Mouse (Mus musculus): Measurements from ENCODE around the gene Slc25a42. TPM values are rescaled to one million over a fixed set of nuclear protein-coding genes. Genes with fewer than 3 reads are reported as not detected.

The Slc25a42 gene
- total RNA-seq, 4 experiments from 2014 or later: 43.7 to 67.9 (median 57.0) TPM

DNA sequence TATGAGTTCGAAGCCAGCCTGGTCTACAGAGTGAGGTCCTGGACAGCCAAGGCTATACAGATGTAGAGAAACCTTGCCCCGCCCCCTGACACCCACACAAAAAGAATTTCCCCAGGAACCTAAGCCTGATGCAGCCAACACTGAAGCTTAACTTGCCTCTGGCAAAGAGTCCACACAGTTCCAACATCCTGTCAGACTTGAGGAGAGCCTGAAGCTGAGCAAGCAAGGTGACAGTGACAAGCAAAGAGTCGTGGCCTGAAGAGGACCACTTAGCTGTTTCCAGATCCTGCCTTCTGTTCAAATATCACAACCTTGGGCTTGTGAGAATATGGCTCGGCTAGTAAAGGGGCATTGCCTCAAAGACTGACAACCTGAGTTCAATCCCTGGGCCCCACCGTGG lies 3.0 kb upstream of the Slc25a42 start:
- no peak for DNase-seq (ENCODE audit: low spot score)

DNA sequence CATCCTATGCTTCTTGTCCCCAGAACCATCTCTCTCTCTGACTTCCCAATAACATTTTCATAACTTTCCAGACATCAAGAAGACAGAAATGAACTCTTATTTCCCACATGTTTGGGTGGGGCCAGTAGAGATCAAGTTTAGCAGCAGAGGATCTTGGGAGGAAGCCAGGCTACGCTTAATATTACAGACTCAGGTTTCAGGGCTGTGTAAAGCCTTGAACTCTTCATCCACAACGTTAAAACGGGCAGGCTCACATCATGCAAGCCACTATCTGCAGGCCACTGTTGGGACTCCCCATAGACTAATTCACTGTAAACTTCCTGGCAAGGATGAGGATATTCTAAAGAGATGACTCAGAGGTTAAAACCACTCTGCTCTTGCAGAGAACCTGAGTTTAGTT lies 2.3 kb upstream of the Slc25a42 start:
- no peak for DNase-seq (ENCODE audit: low spot score)

DNA sequence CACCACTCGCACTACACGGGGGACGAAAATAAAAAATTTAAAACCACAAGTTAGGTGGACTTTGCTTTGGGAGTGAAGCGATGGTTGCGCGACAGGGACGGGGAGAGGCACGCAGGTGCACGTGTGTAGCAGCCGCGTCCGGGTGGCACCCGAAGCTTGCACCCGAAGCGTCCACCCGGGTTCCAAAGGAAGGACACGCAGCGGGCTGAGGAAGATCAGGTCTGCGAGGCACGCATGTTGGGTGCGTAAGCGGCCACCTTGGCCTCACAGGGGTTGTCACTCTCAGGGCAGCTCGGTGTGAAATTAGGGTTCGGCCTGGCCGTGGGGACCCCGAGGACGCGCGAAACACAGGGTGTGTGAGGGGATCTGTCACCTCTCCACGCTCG lies 386 bp downstream of the Slc25a42 start:
- peak; percentile 32 for DNase-seq (ENCODE audit: low spot score)

DNA sequence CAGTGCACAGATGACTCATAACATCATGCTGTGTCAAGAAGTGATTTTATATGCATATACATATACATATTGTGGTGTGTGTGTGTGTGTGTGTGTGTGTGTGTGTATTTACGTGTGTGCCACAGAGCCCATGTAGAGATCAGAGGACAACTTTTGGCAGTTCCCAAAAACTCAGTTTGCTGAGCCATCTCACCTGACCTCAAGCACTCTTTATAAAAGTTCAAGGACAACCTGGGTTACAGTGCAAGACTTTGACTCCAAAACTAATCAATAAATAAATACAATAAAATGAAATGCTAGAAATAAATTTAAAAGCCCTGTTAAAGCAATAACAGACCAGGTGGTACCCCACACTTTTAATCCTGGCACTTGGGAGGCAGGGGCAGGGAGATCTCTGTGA lies 830 bp downstream of the Slc25a42 start:
- no peak for DNase-seq (ENCODE audit: low spot score)

DNA sequence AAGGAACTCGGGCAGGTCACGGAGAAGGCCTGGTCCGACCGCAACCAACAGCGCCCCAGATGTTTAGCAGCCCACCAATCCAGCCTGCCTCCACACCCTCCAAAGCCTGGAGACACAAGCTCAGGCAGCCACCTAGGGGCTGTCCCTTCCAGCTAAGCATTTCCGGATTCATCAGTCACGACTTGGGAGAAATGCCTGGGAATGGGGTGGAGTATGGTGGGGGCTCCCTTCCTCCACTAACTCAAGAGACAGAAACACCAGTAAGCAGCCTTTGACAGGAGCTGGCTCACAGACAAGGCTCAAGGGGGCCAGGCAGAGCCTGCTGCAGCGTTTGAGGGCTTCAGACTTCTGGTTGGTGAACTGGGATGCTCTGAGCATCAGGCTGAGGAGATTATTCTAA lies 1.6 kb downstream of the Slc25a42 start:
- no peak for DNase-seq (ENCODE audit: low spot score)

DNA sequence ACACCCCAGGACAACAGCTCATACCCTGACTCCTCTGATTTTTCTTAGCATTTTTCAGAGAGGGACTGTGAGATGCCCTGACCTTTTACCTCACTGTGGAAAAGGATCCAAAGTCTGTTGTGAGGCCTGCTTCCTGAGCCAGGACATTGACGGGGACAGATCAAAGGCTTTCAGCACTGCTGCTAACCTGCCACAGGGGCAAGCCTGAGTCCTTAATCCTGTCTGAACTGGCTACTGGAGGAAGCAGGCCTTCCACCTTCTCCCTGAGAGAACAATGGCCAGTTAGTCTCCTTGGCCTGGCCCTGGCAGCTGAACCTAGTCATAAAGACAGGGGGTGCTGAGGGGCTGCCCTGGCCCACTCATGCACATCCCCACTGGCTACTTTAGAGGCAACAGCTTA lies 4.0 kb downstream of the Slc25a42 start:
- no peak for DNase-seq (ENCODE audit: low spot score)

DNA sequence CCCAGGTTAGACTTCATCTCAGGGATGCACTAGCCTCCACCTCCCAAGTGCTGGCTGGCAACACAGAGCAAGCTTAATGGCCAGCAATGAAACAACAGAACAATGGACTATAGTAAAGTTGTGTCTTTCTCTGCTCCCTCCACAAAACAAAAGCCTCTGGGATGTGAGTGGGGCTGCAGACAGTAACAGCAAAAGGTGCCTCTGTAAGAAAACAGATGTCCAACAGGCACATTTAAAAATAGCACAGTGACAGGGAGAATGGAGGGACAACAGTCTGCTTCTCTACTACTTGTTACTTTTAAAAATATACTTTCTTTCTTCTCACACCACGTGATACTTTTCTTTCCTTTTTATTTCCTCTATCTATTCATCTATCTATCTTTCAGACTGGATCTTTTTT lies 7.3 kb downstream of the Slc25a42 start:
- DNase-seq (ENCODE audit: low spot score): no peak

DNA sequence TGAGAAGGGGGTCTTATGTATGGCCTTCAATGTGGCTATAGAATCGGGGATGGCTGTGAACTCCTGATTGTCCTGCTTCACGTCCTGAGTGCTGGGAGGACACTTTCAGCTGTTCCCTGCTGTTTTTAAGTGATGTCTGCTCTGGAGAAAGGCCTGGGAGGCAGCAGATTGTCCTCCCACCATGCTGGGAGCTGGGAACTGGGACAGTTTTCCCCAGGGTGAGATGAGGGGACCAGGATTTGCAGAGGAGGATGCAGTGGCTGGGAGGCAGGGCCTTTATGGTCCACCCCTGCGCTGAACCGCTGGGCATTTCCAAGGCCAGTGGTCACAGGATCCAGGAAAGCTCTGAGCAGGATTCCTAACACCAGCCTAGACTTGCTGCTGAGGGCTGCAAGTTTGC lies 9.0 kb downstream of the Slc25a42 start:
- no peak for DNase-seq (ENCODE audit: low spot score)

DNA sequence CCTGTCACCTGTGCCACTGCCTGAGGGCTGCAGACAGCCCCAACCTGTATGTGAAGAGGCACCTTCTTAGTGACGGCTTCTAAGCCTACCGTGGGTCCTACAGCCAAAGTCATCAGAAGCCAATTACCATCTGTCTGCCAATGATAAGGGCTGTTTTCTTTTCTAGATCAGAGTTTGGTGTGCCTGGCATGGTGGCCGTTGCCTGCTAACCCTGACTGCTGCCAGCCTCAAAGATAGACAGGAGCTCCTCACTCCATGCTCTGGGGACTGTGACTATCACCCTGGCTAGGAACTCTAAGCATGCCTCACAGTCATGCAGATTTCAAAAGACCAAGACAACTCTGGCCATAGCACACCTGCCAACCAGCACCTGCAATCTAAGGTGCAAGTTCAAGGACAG lies 10.7 kb downstream of the Slc25a42 start:
- DNase-seq (ENCODE audit: low spot score): no peak

DNA sequence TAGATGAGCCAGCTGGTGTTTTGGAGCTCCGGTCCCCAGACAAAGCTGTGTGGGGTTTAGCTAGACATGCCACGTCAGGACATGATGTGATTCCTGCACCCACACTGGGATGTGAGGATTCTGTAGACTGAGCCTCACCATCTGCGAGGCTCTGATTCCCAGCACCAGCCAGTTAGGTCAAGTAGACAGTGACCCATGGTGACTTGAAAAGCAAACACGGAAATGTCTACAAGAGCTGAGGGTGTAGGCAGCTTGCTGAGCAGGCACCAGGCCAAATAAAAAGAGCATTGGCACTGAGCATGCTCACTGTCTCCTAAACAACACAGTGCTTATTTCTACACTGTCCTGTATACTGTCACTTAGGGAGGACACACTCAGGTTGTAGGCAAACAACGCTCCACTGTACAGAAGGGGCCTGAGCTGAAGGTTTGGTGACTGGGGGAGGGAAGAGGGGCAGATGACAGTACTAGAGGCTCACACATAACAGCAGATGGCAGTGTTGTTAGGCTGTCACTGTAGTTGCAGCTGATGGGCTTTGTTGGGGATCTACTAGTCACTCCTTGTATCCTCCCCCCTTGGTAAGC lies 11.9 kb downstream of the Slc25a42 start:
- DNase-seq (ENCODE audit: low spot score): no peak

DNA sequence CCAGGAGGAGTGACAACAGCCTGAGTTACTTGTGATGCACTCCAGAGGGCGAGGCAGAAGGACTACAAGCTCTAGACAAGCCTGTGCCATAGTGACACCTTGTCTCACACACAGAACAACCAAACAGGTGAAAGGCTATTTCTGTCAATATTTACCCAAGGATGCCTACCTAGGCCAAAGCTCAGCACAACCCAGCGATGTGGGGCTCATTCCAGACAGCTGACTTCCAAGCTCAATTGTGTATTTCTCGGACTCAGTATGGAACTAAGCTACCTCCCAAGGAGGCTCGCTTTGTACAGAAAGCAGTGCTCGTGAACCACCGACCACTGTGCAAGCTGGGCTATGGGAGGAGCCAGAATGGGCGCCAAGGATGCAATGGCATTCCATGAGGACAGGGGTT lies 14.5 kb downstream of the Slc25a42 start:
- no peak for DNase-seq (ENCODE audit: low spot score)

DNA sequence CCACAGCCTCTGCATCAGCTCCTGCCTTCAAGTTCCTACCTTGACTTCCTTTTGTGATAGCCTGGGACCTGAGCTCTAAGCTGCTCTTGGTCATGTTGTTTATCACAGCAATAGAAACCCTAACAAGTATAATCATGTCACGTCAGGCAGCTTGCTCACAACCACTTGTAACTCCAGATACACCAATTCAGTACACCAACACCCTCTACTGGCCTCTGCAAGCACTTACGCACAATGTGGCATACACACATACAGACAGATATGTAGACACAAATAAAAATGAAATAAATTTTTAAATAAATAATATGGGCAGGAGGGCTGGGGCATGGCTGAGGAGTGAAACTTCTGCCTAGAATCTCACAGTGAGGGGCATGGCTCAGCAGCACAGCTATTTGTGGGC lies 16.3 kb downstream of the Slc25a42 start:
- DNase-seq (ENCODE audit: low spot score): no peak

DNA sequence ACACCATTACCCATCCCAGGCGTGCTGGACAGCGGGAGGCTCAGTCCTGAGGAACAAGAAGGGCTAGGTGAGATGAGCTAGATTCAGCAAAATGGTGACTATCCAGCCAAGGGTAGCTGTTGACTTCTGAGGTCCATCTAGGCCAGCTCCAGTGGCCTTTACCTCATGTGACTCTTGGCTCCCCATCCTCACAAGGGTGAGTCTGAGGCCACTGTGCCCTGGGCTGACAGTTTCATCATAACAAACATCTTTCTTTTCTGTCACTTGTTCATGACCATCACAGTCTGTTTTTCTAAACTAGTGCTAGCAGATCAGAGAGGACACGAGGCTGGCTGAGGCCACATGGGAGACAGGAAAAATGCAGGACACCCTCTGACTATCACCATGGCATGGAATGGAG lies 17.9 kb downstream of the Slc25a42 start:
- no peak for DNase-seq (ENCODE audit: low spot score)

DNA sequence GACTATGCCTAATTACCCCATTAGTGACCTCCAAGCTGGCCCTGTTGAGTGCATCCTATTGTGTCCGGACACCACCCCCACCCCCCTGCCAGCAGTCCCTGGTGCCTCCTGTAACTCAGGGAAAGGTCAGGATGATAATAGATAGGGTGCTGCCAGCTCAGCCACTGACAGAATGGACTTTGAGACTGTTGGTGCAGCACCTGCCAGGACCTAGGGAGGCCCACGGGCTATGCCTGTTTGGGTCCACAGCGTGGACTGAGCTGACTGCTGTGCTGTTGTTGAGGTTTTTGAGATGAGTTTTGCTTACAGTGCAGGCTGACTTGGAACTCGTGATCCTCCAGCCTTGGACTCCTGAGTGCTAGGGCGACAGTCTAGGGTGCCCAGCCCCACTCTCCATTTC lies 18.9 kb downstream of the Slc25a42 start:
- DNase-seq (ENCODE audit: low spot score): no peak

DNA sequence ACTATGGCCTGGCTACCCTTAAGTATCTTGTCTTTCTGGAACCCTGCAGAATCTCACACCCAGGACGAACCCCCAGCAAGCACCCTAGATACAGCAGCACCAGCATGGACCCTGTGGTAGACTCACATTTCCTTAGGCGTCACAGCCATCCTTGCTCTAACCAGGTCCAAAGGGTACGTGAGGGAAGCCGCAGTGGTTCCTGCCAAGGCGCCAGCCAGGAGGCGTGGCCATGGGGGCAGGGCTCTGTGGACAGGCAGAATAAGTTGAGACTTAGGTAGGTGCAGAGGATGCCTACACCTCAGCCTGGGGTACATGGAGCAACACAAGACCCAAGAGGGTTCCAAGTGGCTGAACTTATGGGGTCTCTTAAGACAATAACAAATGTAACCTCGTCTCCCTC lies 23.4 kb downstream of the Slc25a42 start:
- DNase-seq (ENCODE audit: low spot score): no peak

DNA sequence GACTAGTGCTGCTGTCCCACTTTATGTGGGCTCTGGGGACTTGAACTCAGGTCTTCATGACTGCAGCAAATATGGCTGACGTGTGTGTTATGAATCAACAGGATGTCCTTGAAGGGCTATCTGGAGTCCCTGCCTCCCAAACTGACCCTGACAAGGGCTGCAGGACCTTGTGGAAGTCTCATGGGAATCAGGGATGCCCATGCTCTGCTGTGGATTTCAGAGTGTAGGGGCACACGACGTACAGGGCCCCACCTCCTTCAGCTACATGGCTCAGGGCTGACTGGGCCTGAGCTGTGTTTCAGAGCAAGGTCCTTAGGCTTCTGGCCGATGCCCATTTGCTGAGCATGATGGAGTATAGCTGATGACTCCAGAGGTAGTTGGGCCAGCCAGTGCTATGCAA lies 28.9 kb downstream of the Slc25a42 start:
- no peak for DNase-seq (ENCODE audit: low spot score)

DNA sequence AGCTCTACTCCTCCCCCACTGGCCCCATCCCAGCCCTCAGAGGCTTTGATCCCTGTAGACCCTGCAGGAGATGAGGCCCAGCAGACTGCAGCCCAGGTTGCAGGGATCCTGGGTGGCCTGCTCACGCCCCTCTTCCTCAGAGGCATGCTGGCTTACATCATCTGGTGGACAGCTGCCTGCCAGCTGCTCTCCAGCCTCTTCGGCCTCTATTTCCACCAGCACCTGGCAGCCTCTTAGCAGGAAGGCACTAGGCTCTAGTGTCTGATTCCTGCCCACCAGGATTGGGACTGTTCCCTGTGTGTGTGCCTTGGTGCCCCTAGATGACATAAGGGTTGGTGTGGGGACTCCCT lies 30.2 kb downstream of the Slc25a42 start:
- no peak for DNase-seq (ENCODE audit: low spot score)

DNA sequence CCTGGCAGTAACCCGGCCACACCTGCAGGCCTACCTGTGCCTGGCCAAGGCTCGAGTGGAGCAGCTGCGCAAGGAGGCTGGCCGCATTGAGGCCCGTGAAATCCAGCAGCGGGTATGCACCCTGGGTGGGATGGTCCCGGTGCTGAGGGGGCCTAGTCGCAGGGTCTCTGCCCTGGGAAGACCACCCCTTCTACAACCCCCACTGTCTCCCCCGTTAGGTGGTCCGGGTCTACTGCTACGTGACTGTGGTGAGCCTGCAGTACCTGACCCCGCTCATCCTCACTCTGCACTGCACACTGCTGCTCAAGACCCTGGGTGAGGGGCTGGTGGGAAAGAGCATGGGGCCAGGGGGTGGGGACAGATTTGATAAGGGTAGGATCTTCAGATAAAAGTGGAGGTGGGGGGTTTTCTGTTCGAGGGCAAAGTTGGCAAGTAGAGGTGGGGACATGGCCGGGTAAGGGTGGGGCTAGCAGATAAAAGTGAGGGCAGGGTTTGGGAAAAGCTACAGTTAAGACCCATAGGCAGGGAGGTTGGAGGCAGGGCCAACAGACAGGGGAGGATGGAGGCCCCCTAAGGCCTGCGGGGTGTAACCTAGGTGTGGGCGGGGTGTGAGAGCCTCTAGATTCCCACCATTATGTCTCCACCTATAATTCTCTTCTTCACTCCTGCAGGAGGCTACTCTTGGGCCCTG lies 30.7 kb downstream of the Slc25a42 start:
- DNase-seq (ENCODE audit: low spot score): no peak

DNA sequence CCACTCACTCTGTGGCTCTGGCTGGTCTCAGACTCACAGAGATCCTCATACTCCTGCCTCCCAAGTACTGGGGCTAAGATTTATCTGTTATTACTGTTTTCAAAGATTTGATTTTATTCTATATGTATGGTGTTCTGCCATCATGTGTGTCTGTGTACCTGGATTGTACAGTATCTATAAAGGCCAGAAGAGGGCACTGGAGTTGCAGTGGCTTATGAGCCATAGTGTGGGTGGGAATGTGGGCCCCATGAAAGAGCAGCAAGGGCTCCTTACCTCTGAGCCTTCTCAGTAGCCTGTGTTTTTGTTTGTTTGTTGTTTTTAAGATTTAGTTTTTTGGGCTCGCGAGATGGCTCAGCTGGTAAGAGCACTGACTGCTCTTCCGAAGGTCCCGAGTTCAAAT lies 33.0 kb downstream of the Slc25a42 start:
- DNase-seq (ENCODE audit: low spot score): no peak

DNA sequence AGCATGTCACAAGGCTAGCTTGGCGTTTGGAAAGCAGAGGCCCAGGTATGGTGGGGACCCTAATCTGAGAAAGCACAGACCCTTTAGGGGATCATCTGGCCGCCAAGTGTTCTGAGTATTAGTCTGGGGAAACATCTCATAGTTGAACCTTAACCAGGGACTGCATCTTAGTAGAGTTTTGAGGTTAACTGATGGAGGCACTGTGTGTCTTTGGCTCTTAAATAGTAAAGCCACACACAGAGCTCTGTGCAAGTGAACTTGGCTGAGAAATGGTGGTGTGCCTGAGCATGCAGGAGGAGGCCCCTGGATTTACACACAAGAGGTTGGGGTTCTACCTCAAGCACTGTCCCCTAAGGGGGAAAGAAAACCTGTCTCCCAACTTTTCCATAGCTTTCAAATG lies 33.9 kb downstream of the Slc25a42 start:
- no peak for DNase-seq (ENCODE audit: low spot score)

DNA sequence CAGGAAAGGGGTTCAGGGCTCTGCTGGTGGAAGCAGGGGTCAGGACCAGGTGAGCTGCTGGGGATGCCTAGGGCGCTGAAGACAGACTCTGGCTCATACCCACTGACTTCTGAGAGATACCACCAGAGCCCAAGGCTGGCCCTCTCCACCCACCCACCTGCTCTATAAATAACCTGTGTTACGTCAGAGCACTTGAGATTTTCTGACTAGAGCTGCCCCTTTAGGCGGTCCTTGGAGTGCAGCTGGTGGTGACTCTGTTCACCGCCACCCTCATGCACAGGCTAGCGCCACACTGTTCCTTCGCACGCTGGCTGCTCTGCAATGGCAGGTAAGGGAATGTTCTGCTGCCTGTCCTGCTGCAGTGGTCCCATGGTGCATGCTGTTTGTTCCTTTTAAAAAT lies 38.0 kb downstream of the Slc25a42 start:
- no peak for DNase-seq (ENCODE audit: low spot score)

DNA sequence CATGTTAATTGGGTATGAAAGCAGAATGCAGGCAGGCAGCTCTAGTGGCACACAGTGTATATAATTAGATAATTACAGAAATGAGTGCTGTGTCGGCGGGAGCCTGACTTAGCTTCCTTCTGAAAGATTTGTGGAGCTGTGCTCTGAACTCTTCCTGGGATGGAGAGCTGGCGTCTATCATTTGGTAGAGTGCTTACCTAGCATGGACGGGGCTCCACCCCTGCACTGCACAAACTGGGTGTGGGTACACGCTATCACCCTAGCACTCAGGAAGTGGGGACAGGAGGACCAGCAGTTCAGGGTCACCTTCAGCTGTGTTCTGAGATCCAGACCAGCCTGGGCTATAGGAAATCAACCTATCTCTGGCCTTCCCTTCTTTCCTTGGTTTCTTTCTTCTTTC lies 38.8 kb downstream of the Slc25a42 start:
- no peak for DNase-seq (ENCODE audit: low spot score)

DNA sequence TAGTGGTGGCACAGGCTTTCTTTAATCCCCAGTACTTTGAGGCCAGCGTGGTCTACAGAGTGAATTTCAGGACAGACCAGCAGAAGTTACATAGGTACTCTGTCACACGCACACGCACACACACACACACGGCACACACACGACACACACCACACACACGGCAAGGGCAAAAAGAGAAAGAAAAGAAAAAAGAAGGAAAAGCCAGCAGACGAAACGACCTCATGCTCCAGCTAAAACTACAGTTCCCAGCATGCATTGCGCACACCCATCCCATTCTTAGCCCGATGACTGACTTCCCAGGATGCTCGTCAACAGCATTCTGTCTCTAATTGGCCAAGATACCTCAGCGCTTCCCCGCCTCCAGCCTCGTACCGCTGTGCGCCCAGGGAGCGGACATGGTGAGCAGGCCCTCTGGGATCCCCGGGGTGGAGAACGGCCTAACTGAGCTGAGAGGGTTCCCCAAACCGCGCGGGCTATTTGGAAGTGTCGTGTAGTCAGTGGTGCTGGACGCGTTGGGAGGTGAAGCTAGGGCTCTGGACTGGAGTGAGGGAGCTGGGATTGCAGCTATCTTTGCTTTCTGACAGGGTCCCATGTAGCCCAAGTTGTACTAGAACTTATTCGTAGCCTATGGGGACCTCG lies 39.9 kb downstream of the Slc25a42 start, which contains the start of gene Tmem161a:
Gene Tmem161a, plus strand, starts transcription at position 314 of the 639 bp plus-strand sequence.
- DNase-seq (ENCODE audit: low spot score): peak; percentile 95

DNA sequence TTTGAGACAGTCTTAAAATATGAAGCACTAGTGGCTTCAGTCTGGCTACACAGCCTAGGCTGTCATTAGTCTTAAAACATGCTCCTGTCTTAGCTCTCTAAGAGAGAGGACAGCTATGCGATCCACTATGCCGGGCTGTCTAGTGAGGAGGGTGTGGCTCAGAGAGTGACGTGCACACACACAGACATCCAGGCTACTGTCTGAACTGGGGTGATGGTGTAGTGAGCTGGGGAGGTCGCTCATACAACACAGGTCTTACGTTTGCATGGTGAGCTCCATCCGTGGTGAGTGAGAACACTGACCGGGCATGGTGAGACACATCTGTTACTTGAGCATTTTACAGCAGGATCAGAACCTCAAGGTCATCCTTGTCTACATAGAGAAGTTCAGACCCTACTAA lies 40.9 kb downstream of the Slc25a42 start:
- no peak for DNase-seq (ENCODE audit: low spot score)
